21 mouse cellular contexts compared by ENCODE assay signal in the genomic region with DNA sequence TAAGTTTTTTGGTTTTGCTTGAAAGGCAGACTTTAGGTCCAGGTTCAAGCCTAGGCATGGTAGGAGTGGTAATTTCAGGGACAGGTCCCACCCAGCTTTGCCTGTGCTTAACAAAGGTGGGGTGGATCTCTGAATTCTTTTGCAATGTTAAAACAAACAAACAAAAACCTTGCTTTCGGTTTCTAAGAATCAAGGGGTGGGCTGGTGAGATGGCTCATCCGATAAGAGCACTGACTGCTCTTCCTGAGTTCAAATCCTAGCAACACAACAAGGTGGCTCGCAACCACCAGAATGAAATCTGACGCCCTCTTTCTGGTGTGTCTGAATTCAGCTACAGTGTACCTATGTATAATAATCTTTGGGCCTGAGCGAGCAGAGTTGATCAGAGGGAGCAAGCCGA.
"Had no signal": no experiment of that assay in that cellular context is flagged by ENCODE, and none has a peak within 500 bp of the region (broad histone marks: within the 10 kb centered on the region; RNA-seq: fewer than 3 reads in every experiment).

No protein-coding gene starts in this region.

- H3K27ac ChIP-seq: kidney, embryonic 15.5 days; left cerebral cortex, adult 2 months; limb, embryonic 12.5 days; limb, embryonic 15.5 days; liver, embryonic 14.5 days; macrophage; stomach, postnatal 0 days had no signal

- DNase-seq: kidney, adult 11 months; kidney, adult 8-10 months; kidney, postnatal 10 days; kidney, postnatal 36 days; layer of hippocampus, postnatal 36 days; liver, postnatal 0 days; lung, embryonic 14.5 days; midbrain, embryonic 14.5 days; right cerebral cortex, postnatal 14 days; right cerebral cortex, postnatal 4 days; thymus, adult 2 months; thymus, postnatal 14 days had no signal

- H3K4me1 ChIP-seq: limb, embryonic 12.5 days had no signal

- ATAC-seq: liver, postnatal 0 days; lung, postnatal 0 days had no signal

- H3K4me3 ChIP-seq: kidney, embryonic 15.5 days; left cerebral cortex, adult 2 months; limb, embryonic 12.5 days; limb, embryonic 15.5 days had no signal

- H3K27me3 ChIP-seq: kidney, embryonic 15.5 days; limb, embryonic 12.5 days; limb, embryonic 15.5 days had no signal

- H3K9ac ChIP-seq: kidney, embryonic 15.5 days; limb, embryonic 12.5 days; limb, embryonic 15.5 days; liver, embryonic 14.5 days; liver, postnatal 0 days; lung, embryonic 14.5 days had no signal

- H3K4me2 ChIP-seq: kidney, embryonic 15.5 days; limb, embryonic 12.5 days; limb, embryonic 15.5 days; liver, embryonic 11.5 days; lung, embryonic 14.5 days had no signal

- H3K36me3 ChIP-seq: kidney, embryonic 15.5 days; limb, embryonic 12.5 days; limb, embryonic 15.5 days had no signal

- H3K9me3 ChIP-seq: kidney, embryonic 15.5 days; limb, embryonic 15.5 days had no signal
